Mouse (Mus musculus): ENCODE measurements around the gene Ccnjl.

GRCm38 (mm10) chr11:43589530-43590072 is 61.0 kb downstream of the Ccnjl start:
- no peak for TF ChIP-seq CTCF (IDR thresholded peaks at IDR 0.05; ENCODE audit: borderline replicate concordance, extremely low read depth, insufficient read depth, insufficient read length)
- no peak for TF ChIP-seq POLR2A (IDR thresholded peaks at IDR 0.05; ENCODE audit: borderline replicate concordance, extremely low read depth, insufficient read depth, insufficient read length, poor library complexity, severe bottlenecking)

Measured in brain, embryonic 14.5 days (tissue).